Mouse (Mus musculus) bone marrow macrophage, adult 2 months (primary cell): ENCODE measurements around the gene Gm20479. TPM values are rescaled to one million over a fixed set of nuclear protein-coding genes. Genes with fewer than 3 reads are reported as not detected.

Experiments
- H3K27ac ChIP-seq: 2 replicates; pipeline ENCODE4 v1.5.1; 2012; ENCODE audit warnings: low read depth, low read length; ENCODE audit not compliant: insufficient read depth
- H3K4me1 ChIP-seq: 2 replicates; pipeline ENCODE4 v1.6.1; 2012; ENCODE audit warnings: low read length; ENCODE audit not compliant: control insufficient read depth, insufficient read depth
- H3K4me3 ChIP-seq: 2 replicates; pipeline ENCODE4 v1.5.1; 2012; ENCODE audit warnings: mild to moderate bottlenecking, low read length, moderate library complexity; ENCODE audit not compliant: insufficient read depth
- CTCF ChIP-seq: IDR thresholded peaks from 2 replicates; pipeline ENCODE4 v1.5.1; 2012; ENCODE audit warnings: low read depth, mild to moderate bottlenecking, low read length, moderate library complexity
- POLR2A ChIP-seq: IDR thresholded peaks from 2 replicates; pipeline ENCODE4 v1.6.1; 2012; ENCODE audit warnings: mild to moderate bottlenecking, low read depth, low read length, borderline replicate concordance
- polyA plus RNA-seq: library from polyadenylated mRNA; stranded (reverse); fragments of >200 nt; gene quantifications from 2 replicates; pipeline ENCODE4 v1.2.4, GENCODE M21; 2012; ENCODE audit not compliant: missing spikeins, insufficient read depth, insufficient read length

Gm20479 gene
- polyA plus RNA-seq, 1 experiment, result 10.4 TPM

- no peaks in the 10 kb centered on the region for H3K4me1 ChIP-seq
- no peak overlapping the region for H3K4me3 ChIP-seq
- no peak for TF ChIP-seq POLR2A
- no peak for TF ChIP-seq CTCF
- no peak overlapping the region for H3K27ac ChIP-seq
Measured at GRCm38 (mm10) chr7:27306161-27307160, 50.8 kb downstream of the Gm20479 start.

DNA sequence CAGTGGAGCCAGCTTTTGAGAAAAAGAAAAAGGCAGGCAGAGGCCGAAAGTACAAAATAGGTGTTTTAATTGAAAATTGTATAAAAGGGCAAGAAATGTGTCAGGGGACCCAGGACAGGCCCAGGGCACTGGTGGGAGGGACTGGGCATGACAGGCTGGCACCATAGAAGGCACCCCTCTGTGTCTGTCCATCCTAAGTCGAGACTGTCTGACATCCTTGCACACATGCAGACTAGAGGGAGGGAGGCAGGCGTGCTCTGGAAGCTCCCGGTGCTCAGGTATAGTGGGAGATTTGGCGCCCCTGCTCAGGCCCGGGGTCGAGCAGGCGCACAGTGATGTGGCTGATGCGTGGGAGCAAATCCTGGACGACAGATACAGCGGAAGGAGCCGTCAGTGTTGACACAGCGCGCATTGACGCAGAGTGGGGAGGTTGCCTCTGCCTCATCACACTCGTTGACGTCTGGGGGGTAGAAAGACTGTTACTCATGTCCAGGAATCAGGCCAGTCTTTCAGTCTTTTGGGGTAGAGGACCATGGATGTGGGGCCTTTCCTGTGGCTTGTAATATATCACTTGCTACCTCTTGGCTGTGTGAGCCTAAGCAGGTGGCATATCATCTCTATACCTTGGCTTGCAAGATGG, 52.0 kb downstream of the Gm20479 start:
- H3K4me1 ChIP-seq, result no peaks in the 10 kb centered on the region
- no peak overlapping the region for H3K27ac ChIP-seq
- TF ChIP-seq POLR2A (no peak), CTCF (no peak)
- H3K4me3 ChIP-seq, result no peak overlapping the region

Other genes with a start within 250 kb of the Gm20479 start
- gene Cyp2f2, start 237.5 kb downstream of the Gm20479 start, polyA plus RNA-seq, result not detected in 2 replicates
- not detected in 2 replicates for gene Cyp2t4, start 203.7 kb downstream of the Gm20479 start, polyA plus RNA-seq
- 30.8 and 31.9 TPM in 2 replicates for gene Egln2, start 190.6 kb downstream of the Gm20479 start, polyA plus RNA-seq
- 65.0 and 66.6 TPM in 2 replicates for gene Rab4b, start 178.5 kb downstream of the Gm20479 start, polyA plus RNA-seq
- not detected in 2 replicates for gene Gm21983, start 176.3 kb downstream of the Gm20479 start, polyA plus RNA-seq
- gene Mia, start 176.3 kb downstream of the Gm20479 start, polyA plus RNA-seq, result not detected in 2 replicates
- gene BC024978, start 161.6 kb downstream of the Gm20479 start, polyA plus RNA-seq, result 4.0 and 5.0 TPM in 2 replicates
- gene Snrpa, start 161.1 kb downstream of the Gm20479 start, polyA plus RNA-seq, result 52.0 and 63.3 TPM in 2 replicates
- gene Itpkc, start 128.8 kb downstream of the Gm20479 start, polyA plus RNA-seq, result 6.1 and 7.1 TPM in 2 replicates
- 21.7 and 22.6 TPM in 2 replicates for gene Coq8b, start 124.4 kb downstream of the Gm20479 start, polyA plus RNA-seq
- gene Numbl, start 99.0 kb downstream of the Gm20479 start, polyA plus RNA-seq, result 6.2 and 7.6 TPM in 2 replicates
- 0.84 TPM in 1 of 2 replicates, not detected in the other for gene Ltbp4, start 19.7 kb downstream of the Gm20479 start, polyA plus RNA-seq
- 51.0 and 60.8 TPM in 2 replicates for gene Shkbp1, start 1.4 kb downstream of the Gm20479 start, polyA plus RNA-seq
- 0.48 and 0.73 TPM in 2 replicates for gene Sptbn4, start 90.3 kb upstream of the Gm20479 start, polyA plus RNA-seq
- 473 and 496 TPM in 2 replicates for gene Blvrb, start 90.6 kb upstream of the Gm20479 start, polyA plus RNA-seq
- 19.5 and 20.9 TPM in 2 replicates for gene Sertad3, start 116.3 kb upstream of the Gm20479 start, polyA plus RNA-seq
- 22.1 and 24.7 TPM in 2 replicates for gene Sertad1, start 129.5 kb upstream of the Gm20479 start, polyA plus RNA-seq
- gene Prx, start 141.9 kb upstream of the Gm20479 start, polyA plus RNA-seq, result 0.57 and 0.68 TPM in 2 replicates
- 0.43 TPM in 1 of 2 replicates, not detected in the other for gene Hipk4, start 165.8 kb upstream of the Gm20479 start, polyA plus RNA-seq
- gene Pld3, start 195.8 kb upstream of the Gm20479 start, polyA plus RNA-seq, result 397 TPM in 2 replicates
- gene 2310022A10Rik, start 195.8 kb upstream of the Gm20479 start, polyA plus RNA-seq, result 53.6 and 59.8 TPM in 2 replicates
- 67.1 and 83.5 TPM in 2 replicates for gene Akt2, start 234.1 kb upstream of the Gm20479 start, polyA plus RNA-seq